Mouse (Mus musculus): ENCODE data around the gene Ipcef1.

Ipcef1 gene

GRCm38 (mm10) chr10:6873917-6874316 lies 178.4 kb downstream of the Ipcef1 start:
- DNase-seq: no peak

- DNase-seq: no peak
These were observed 180.7 kb downstream of the Ipcef1 start for GRCm38 (mm10) chr10:6871418-6872072.

- DNase-seq: no peak
These were observed 196.5 kb downstream of the Ipcef1 start for GRCm38 (mm10) chr10:6855812-6856211.

- no peak for DNase-seq
These were observed 203.4 kb downstream of the Ipcef1 start for GRCm38 (mm10) chr10:6848834-6849233.

- no peak for DNase-seq
These were observed 204.0 kb downstream of the Ipcef1 start for GRCm38 (mm10) chr10:6848162-6848754.

- no peak for DNase-seq
These were observed 206.0 kb downstream of the Ipcef1 start for GRCm38 (mm10) chr10:6846283-6846682.

GRCm38 (mm10) chr10:6842225-6842624 lies 210.1 kb downstream of the Ipcef1 start:
- DNase-seq: no peak
